ENCODE assay signal across 25 mouse cellular contexts in genomic region chr9:23111500-23111899, GRCm38 (mm10).
DNase-seq lines count a peak whose midpoint lies in the region; ATAC-seq and TF ChIP-seq lines count a peak whose summit lies in the region.
"Had no signal": no experiment of that assay in that cellular context is flagged by ENCODE, and none has a peak within 500 bp of the region (broad histone marks: within the 10 kb centered on the region; RNA-seq: fewer than 3 reads in every experiment).

No protein-coding gene starts in this region.

- H3K36me3 ChIP-seq in limb, embryonic 11.5 days (ENCODE audit: control insufficient read depth, insufficient read depth, low read length): no peaks in the 10 kb centered on the region
- H3K36me3 ChIP-seq in limb, embryonic 10.5 days: no peaks in the 10 kb centered on the region
- no peaks in the 10 kb centered on the region for H3K36me3 ChIP-seq in liver, postnatal 0 days (replicated peaks; ENCODE audit: insufficient read depth, low read length)
- H3K36me3 ChIP-seq: forebrain, embryonic 10.5 days; heart, embryonic 12.5 days; heart, embryonic 15.5 days; hindbrain, embryonic 12.5 days; hindbrain, embryonic 15.5 days had no signal

- H3K27me3 ChIP-seq in limb, embryonic 11.5 days (ENCODE audit: control insufficient read depth, insufficient read depth, low read length): no peaks in the 10 kb centered on the region
- H3K27me3 ChIP-seq in limb, embryonic 10.5 days (ENCODE audit: low read depth, poor library complexity, severe bottlenecking): no peaks in the 10 kb centered on the region
- no peaks in the 10 kb centered on the region for H3K27me3 ChIP-seq in liver, postnatal 0 days (ENCODE audit: insufficient read depth, low read length)
- H3K27me3 ChIP-seq: heart, embryonic 12.5 days; heart, embryonic 15.5 days; hindbrain, embryonic 12.5 days; hindbrain, embryonic 15.5 days had no signal

- no peak overlapping the region for H3K9ac ChIP-seq in limb, embryonic 11.5 days (ENCODE audit: low read length)
- no peak overlapping the region for H3K9ac ChIP-seq in liver, postnatal 0 days (replicated peaks)
- H3K9ac ChIP-seq: forebrain, postnatal 0 days; heart, embryonic 12.5 days; heart, embryonic 15.5 days; hindbrain, embryonic 12.5 days; hindbrain, embryonic 15.5 days had no signal

- ATAC-seq in limb, embryonic 11.5 days (ENCODE audit: insufficient number of reproducible peaks, low FRiP score, low TSS enrichment, low read depth): no peak
- peak; percentile 64 for ATAC-seq in common myeloid progenitor, adult 5-6 weeks (replicated peaks; ENCODE audit: low read depth, poor library complexity, severe bottlenecking)
- peak; percentile 64 for ATAC-seq in megakaryocyte progenitor cell, adult 5-6 weeks (replicated peaks; ENCODE audit: poor library complexity)
- ATAC-seq in liver, postnatal 0 days: no peak
- ATAC-seq: forebrain, embryonic 14.5 days; forebrain, postnatal 0 days had no signal

- no peak for TF ChIP-seq EP300 in liver, postnatal 0 days (IDR thresholded peaks at IDR 0.05; ENCODE audit: low read depth)

- H3K4me2 ChIP-seq in limb, embryonic 11.5 days (ENCODE audit: low read depth, severe bottlenecking): no peak overlapping the region
- H3K4me2 ChIP-seq in liver, postnatal 0 days (ENCODE audit: low read depth, low read length): no peak overlapping the region
- H3K4me2 ChIP-seq: heart, embryonic 12.5 days; heart, embryonic 15.5 days; hindbrain, embryonic 12.5 days; hindbrain, embryonic 15.5 days had no signal

- no peaks in the 10 kb centered on the region for H3K9me3 ChIP-seq in limb, embryonic 11.5 days (ENCODE audit: control insufficient read depth, low read length)
- H3K9me3 ChIP-seq in limb, embryonic 10.5 days (replicated peaks): no peaks in the 10 kb centered on the region
- H3K9me3 ChIP-seq in liver, postnatal 0 days (ENCODE audit: low read length): no peaks in the 10 kb centered on the region
- H3K9me3 ChIP-seq: forebrain, embryonic 10.5 days; heart, embryonic 12.5 days; heart, embryonic 15.5 days; hindbrain, embryonic 12.5 days; hindbrain, embryonic 15.5 days had no signal

- H3K27ac ChIP-seq in limb, embryonic 11.5 days (replicated peaks; ENCODE audit: low read depth, low read length): no peak overlapping the region
- no peak overlapping the region for H3K27ac ChIP-seq in limb, embryonic 10.5 days
- H3K27ac ChIP-seq in liver, postnatal 0 days (ENCODE audit: low read depth): no peak overlapping the region
- H3K27ac ChIP-seq: forebrain, embryonic 10.5 days; gastrocnemius, adult 2 months; heart, embryonic 15.5 days; hindbrain, embryonic 12.5 days; hindbrain, embryonic 15.5 days had no signal

- peak; percentile 9 for DNase-seq in limb, embryonic 11.5 days (ENCODE audit: low spot score)
- DNase-seq in limb, embryonic 10.5 days (ENCODE audit: low spot score): no peak
- DNase-seq in urinary bladder, adult 18-20 months (ENCODE audit: low spot score in 2 of 2): no peak
- DNase-seq in liver, postnatal 0 days: no peak
- DNase-seq: adrenal gland, adult 8-10 months; adrenal gland, postnatal 25 days; B cell, adult 2 months; cerebellum, adult 11-12 months; cerebellum, adult 8-10 months; cerebellum, postnatal 10 days; cerebellum, postnatal 36 days; forebrain, postnatal 0 days; gastrocnemius, adult 2 months; gastrocnemius, postnatal 14 days; heart, adult 18-20 months; heart, postnatal 10 days; heart, postnatal 4 days had no signal

- no peak overlapping the region for H3K4me3 ChIP-seq in limb, embryonic 11.5 days (ENCODE audit: low read depth, low read length)
- no peak overlapping the region for H3K4me3 ChIP-seq in limb, embryonic 10.5 days
- no peak overlapping the region for H3K4me3 ChIP-seq in liver, postnatal 0 days (ENCODE audit: low read depth, low read length)
- H3K4me3 ChIP-seq: forebrain, embryonic 10.5 days; gastrocnemius, adult 2 months; heart, embryonic 12.5 days; heart, embryonic 15.5 days; hindbrain, embryonic 12.5 days; hindbrain, embryonic 15.5 days had no signal

- no peak for TF ChIP-seq CTCF in liver, postnatal 0 days (IDR thresholded peaks at IDR 0.05; ENCODE audit: low read depth)

- 78% methylated on average over 6 of the region's 6 CpGs for WGBS in limb, embryonic 11.5 days
- WGBS in limb, embryonic 10.5 days: 87% methylated on average over 6 of the region's 6 CpGs
- 42% methylated on average over 6 of the region's 6 CpGs for WGBS in liver, postnatal 0 days (ENCODE audit: insufficient replicate concordance)

- no peaks in the 10 kb centered on the region for H3K4me1 ChIP-seq in limb, embryonic 11.5 days (ENCODE audit: control insufficient read depth, insufficient read depth, low read length)
- H3K4me1 ChIP-seq in limb, embryonic 10.5 days: no peaks in the 10 kb centered on the region
- H3K4me1 ChIP-seq in liver, postnatal 0 days (ENCODE audit: insufficient read depth): no peaks in the 10 kb centered on the region
- H3K4me1 ChIP-seq: forebrain, embryonic 10.5 days; heart, embryonic 15.5 days; hindbrain, embryonic 12.5 days; hindbrain, embryonic 15.5 days had no signal

Comparison
In these comparisons a context has a peak if more than half of its experiments do, and no peak if none do; other contexts are left out.
1. ATAC-seq: peak in common myeloid progenitor, adult 5-6 weeks (single experiment) and megakaryocyte progenitor cell, adult 5-6 weeks (single experiment); none in limb, embryonic 11.5 days (single experiment) and liver, postnatal 0 days (single experiment).